Mouse (Mus musculus): Measurements from ENCODE around the gene Med12l. TPM values are rescaled to one million over a fixed set of nuclear protein-coding genes. Genes with fewer than 3 reads are reported as not detected.
"Not testable (repeated sequence)": the region's sequence is repeated elsewhere in the genome, so short reads cannot be mapped to it uniquely, and the experiment has no call there.

Med12l gene
- total RNA-seq, 1 experiment from 2014 or later, result 18.3 TPM

DNA sequence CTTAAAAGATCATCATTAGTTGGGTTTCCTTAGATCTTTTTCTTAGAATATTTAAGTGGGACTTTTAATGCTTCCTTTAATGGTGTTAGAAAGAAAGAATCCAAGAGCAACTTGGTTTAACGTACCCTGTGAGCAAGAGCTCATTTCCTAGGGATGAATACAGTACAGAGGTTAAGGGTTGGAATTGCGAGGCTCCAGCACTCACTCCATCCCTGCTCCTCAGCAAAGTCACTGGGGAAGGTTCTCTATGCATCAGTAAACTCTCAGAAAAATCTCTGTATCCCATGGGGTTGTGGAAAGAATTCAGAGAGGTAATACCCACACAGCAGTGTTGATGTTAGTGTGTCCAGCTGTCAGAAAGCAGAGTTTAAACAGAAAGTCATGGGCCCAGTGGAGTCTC is 134.5 kb downstream of the Med12l start:
- DNase-seq, result no peak

DNA sequence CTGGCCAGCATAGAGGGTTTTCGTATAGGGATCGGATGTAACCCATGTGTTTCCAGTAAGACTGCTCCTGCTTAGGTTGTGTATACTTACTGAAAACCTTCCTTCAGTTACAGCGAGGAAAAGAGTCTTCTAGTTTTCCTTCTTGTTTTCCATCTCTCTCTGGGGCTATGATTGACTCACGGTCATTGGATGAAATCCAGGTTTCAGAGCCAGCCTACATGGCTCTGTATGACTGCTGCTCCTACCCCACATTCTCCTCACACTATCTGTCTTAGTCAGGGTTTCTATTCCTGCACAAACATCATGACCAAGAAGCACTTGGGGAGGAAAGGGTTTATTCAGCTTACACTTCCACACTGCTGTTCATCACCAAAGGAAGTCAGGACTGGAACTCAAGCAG is 135.3 kb downstream of the Med12l start:
- not testable (repeated sequence) for DNase-seq

DNA sequence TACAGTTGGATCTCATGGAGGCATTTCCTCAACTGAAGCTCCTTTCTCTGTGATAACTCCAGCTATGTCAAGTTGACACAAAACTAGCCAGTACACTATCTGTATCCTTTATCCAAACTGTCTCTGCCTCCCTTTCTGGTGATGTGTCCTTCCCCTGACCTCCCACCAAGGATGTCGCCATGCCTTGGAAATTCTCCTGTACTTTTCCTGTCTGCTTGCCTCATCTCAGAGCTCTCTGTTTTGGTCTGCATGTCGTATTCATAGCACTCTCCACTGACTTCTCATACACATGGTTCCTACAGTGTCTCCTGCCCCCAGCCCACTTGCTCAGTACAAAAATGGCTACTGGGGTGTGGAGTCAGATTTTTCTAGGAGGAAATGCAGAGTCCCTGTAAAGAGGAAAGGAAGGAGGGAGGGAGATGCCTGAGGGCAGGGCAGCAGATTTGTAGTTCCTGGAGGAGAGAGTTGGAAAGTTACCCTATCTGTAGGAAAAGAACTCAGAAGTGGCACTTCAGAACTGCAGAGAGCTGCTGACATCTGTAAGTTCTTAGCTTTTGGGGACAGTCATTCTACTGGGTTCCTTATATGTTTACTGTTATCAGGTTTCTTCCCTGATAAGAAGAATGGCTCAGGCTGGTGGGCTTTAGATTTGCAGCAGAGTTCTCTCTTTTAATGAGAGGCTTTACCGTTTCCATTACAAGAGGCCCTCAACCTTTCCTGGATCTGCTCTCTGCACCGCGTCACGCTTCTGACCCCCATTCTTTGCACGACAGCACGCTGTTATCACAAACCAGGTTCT is 136.1 kb downstream of the Med12l start:
- DNase-seq, result no peak

DNA sequence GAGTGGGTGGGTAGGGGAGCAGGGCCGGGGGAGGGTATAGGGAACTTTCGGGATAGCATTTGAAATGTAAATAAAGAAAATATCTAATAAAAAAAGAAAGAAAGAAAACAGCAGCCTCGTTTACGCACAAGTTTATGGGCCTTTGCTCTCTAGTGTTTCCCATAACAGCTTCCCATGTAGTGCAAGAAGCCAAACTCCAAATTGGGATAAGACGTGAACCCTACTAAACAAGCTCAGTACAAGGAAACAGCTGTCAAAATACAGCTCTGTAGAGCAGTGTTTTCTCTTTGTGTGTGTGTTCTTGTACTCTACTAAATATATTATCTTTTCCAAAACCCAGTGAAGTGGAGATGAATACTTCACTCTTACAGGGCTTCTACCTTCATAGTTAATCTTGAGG is 139.6 kb downstream of the Med12l start:
- no peak for DNase-seq

DNA sequence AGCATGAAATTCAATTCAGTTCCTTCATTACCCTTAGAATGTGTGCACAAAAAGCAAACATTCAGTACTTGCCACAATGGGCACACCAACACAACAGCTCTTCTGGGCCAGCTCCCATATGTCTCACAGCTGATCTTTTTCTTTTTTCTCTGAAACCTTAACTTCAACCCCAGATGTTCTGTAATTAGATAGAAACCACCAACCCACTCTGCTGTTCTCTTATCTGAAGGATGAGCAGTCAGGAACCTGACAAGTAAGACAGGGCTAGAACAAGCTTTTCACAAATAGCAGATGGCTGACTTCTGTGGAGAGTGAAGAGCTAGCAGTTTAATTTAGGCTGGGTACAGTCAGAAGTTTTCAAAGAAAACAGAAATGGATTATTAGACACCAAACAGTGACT is 144.0 kb downstream of the Med12l start:
- DNase-seq, result no peak

GRCm38 (mm10) chr3:59150624-59151023 is 145.0 kb downstream of the Med12l start:
- no peak for DNase-seq

DNA sequence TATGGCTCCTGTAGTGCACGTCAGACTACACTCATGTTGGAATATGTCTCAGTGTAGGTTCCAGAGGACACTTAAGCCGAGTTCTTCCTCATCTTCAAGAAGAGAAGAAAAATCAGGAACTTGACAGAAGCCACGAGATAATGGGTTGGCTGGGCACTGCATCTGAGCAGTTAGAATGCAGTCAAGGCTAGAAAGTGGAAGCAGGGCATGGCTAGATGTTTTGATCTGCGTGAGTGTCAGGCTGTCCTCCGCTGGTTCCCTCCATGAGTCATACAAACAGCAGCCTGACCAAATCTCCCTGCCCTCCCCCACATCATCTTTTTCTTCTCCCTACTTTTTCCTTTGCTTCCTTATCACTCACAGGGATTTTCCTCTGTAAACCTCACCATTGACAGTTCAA is 147.8 kb downstream of the Med12l start, which contains the start of gene P2ry14:
Gene P2ry14 (minus strand): TSS at position 195 of the 400 bp plus-strand sequence.
- DNase-seq, result peak; percentile 13

GRCm38 (mm10) chr3:59154888-59155287 is 149.3 kb downstream of the Med12l start:
- DNase-seq, result no peak

DNA sequence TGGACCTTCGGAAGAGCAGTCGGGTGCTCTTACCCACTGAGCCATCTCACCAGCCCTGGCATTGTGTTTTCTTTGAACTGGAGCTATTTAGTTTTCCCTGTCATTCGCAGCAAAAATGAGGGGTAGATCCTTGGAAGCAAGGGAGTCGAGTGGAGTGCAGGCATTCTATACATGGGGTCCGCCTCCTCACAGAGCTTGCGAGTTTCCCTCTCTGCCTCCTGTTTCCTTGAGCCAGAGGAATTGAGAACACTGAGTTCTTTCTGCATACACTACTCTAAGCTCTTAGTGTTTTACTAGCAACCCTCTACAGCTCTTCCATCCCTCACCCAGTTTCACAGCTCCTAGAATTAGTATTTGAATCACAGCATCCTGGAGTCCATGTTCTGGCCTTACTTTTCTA is 149.8 kb downstream of the Med12l start:
- DNase-seq, result no peak

GRCm38 (mm10) chr3:59157048-59157447 is 151.4 kb downstream of the Med12l start:
- DNase-seq, result no peak

DNA sequence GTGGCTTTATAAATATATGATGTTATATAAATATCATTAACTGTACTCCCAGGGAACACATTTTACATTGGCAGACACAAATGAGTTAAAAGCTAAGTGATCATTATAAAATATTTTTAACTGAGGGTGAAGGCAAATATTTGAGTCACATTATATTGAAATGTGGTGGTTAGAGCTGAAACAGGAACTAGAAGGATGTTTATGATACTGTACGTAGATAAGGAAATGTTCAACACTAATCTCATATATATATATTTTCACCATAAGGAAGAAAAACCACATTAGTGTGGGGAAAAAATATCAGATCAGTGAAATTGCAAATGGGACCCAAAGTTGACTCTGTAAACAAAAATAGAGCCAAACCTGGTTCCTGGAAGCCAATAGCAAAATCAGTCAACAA is 154.8 kb downstream of the Med12l start:
- no peak for DNase-seq

GRCm38 (mm10) chr3:59167417-59168054 is 161.9 kb downstream of the Med12l start:
- DNase-seq, result no peak

DNA sequence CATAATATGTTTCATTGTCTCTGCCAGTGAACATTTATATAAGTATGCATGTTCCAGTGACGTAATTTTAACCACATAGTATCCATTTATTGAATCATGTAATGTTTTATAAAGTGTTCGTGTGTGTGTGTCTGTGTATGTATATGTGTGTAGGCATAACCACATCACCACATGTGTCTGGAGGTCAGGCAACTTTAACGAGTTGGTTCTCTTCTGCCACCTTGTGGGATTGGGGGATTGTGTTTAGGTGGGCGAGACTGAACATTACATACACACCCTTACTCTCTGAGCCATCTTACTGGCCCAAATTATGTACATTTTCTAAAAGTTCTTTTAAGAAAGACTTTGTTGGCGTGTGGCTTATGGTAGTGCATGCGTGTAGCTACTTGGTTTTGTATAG is 162.9 kb downstream of the Med12l start:
- no peak for DNase-seq

- DNase-seq, result no peak
Measured at GRCm38 (mm10) chr3:59169215-59169614, 163.6 kb downstream of the Med12l start.

- no peak for DNase-seq
Measured at GRCm38 (mm10) chr3:59169921-59170627, 164.4 kb downstream of the Med12l start.

DNA sequence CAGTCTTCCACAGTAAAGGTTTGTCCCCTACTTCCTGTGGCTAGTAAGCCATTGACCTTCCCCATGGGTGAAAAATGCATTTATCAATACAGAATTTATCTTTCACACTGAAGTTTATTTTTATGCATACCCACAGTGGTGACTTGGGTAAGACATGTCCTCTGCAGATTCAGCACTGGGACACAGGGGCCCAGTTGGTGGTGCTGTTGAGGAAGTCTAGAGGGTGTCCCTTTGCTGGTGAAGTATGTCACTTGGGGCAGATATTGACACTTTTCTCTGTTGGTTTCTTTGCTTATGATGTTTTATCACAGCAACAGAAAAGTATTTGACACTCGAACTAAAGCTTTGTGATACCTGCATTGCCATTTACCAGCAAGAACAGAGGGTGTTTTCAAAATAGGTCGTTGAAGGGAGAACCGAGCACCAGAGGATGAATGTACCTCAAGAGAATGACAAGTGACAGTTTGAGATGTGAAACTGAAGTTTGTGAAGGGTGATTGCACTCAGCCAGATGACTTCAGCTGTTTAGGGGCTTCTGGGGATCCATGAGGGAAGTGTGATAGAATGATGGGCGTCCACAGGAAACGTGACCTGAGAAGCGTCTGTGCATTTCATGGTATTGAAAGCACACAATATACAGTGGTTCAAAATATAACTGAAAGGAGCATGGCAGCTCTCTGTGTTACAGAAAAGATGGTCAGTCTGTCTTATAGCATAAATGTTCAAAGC is 169.0 kb downstream of the Med12l start:
- DNase-seq, result no peak

DNA sequence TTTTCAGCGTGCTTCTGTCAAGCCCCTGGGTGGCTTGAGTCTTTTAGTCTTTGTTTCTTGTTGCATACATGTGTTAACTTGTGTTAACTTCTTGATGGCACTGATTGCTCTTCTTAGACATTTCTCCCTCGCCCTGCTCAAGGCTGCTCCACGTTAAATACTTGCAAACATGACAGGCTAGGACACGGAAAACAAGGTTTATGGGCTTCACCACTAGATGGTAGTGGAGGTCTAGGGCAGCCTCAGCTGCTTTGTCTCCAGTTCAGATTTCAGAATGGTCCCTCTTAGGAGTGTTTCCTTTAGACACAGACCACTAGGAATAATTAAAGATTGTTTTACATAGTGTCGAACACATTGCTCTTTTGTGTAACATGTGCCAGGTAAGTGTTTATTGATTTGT is 169.6 kb downstream of the Med12l start:
- DNase-seq, result peak; percentile 29

DNA sequence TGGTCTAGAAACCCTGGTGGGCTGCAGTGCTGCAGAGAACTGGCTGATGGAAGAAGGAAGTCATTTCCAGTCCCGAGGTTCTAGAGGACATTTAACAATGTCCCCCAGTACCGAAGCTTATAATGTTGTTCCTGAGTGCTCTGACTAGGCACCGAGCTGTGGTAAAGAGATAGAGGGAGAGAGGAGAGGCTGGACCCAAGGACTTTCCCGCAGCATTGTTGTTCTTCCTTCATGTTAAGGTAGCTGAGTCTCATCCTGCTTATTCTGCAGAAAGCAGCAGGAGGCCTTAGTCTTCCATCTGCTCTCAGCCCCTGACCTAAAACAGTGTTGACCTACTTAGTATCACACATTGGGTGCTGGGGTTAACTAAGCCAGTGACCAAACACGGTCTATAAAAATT is 171.2 kb downstream of the Med12l start:
- no peak for DNase-seq

DNA sequence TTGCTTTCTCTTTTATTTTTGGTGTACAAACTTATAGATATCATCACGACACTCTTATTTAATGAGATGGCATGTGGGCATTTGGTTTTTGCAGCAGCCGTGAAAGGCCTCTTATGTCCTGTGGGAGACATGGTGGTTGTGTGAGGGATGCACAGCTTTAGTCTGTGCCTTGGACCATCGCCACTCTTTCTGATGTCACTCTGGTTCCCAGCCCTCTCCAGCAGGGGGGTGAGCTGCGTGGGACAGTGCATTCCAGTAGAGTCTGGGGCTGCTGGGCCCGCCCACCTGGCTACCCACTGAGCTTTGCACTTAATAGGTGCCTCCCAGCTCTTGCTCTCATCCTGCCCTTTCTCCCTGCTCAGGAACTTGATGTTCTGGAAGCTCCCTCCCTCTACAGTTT is 175.5 kb downstream of the Med12l start:
- no peak for DNase-seq

DNA sequence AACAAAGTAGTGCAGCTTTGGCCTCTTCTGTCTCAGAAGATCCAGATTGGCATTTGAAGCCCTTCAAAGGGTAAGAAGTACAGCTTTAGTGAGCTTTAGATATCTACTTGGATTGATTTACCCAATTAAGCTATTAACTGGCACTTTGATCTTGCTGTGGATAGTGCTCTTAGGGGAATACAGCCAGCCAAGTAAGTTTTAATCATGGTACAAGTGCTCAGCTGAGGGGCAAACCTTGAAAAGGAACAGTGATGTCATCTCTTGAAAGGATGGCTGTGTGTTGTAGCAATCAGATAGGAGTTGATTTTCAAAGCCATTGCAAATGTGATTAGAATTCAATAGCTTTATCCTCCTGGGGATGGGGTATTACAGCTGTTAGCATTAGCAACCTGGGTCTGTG is 176.5 kb downstream of the Med12l start:
- no peak for DNase-seq

GRCm38 (mm10) chr3:59185662-59186061 is 180.0 kb downstream of the Med12l start:
- DNase-seq, result no peak

GRCm38 (mm10) chr3:59187336-59187735 is 181.7 kb downstream of the Med12l start:
- DNase-seq, result no peak

- no peak for DNase-seq
Measured at GRCm38 (mm10) chr3:59191674-59192073, 186.0 kb downstream of the Med12l start.

All from adrenal gland, postnatal 25 days (tissue).